Mouse (Mus musculus): ENCODE results near the gene Rgs14. TPM values are rescaled to one million over a fixed set of nuclear protein-coding genes. Genes with fewer than 3 reads are reported as not detected.
A peak's percentile ranks its signal among the peaks of the same experiment; 100 is the strongest.

Gene Rgs14
- total RNA-seq, 2 experiments from 2014 or later = 0.50 to 0.57 TPM

GRCm38 (mm10) chr13:55342469-55342868, 27.1 kb upstream of the Rgs14 start:
- intact Hi-C loops (cut with DNase I) = no loop called here
- no peak for DNase-seq (ENCODE audit: low spot score)

DNA sequence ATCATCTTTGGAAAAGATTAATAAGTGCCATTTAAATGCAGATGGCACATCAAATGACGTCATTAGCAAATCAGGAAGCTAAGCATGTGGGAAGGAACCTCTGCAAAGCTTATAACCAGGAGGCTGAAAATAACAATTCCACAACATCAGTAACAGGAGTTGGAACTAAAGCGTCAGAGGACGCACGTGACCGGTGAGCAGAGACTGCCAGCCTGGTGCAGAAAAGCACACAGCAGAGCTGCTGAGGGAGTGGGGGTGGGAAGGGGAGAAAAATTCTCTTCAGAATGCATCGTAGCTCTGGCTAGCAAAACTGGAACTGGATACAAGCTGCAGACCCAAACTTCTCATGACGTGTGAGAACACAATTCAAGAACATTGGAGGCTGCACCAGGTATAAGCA, 25.2 kb upstream of the Rgs14 start:
- intact Hi-C loops (cut with DNase I) = no loop called here
- DNase-seq (ENCODE audit: low spot score) = no peak

DNA sequence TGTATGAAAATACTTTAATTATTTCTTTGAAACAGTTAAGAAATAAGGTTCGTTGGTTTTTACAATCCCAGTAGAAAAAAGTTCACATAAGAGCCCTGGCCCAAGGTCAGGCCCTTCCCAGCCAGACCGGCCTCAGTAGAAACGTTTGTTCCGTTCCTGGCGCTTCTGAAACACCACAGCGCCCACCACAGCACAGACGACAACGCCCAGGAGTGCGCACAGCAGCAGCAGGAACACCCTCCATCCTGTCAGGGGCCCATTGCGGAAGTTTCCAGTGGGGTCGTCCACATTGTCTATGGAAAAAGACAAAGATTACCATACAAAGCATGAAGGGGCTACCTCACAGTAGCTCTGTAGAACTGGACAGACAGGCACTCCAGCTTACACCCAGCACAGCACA, 22.8 kb upstream of the Rgs14 start:
- no peak for DNase-seq (ENCODE audit: low spot score)
- intact Hi-C loops (cut with DNase I) = no loop called here

- intact Hi-C loops (cut with DNase I) = no loop called here
Observed at GRCm38 (mm10) chr13:55361145-55361544, 8.4 kb upstream of the Rgs14 start.

DNA sequence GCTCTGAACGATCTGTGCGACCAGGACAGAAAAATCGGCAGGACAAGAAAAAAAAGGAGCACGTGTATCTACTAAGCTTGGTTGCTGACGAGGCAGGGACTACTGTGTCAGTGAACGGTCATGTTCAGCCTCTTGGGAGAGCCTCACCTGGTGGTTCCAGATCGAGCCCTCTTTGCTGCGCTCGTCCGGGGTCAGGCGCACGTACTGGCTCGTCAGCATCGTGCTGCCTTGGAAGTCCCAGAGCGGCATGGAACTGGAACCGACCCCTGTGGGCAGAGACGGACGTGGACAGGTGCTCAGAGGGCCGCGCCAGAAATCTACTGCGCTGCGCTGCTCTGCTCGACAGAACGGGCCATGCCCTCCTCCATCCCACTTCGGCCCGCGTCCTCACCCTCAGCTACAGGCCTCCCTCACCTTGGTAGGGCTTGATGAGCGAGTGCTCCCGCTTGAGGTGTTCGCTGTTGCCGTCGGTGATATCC, 7.5 kb upstream of the Rgs14 start:
- intact Hi-C loops (cut with DNase I) = no loop called here
- DNase-seq (ENCODE audit: low spot score) = no peak

More at GRCm38 (mm10) chr13:55361145-55361544, 8.4 kb upstream of the Rgs14 start:
- no peak for DNase-seq (ENCODE audit: low spot score)

- DNase-seq (ENCODE audit: low spot score) = peak; percentile 97
Observed at GRCm38 (mm10) chr13:55362453-55363060, 7.0 kb upstream of the Rgs14 start, which contains the start of gene Lman2. Lman2 (minus strand) TSS chr13:55362783.

DNA sequence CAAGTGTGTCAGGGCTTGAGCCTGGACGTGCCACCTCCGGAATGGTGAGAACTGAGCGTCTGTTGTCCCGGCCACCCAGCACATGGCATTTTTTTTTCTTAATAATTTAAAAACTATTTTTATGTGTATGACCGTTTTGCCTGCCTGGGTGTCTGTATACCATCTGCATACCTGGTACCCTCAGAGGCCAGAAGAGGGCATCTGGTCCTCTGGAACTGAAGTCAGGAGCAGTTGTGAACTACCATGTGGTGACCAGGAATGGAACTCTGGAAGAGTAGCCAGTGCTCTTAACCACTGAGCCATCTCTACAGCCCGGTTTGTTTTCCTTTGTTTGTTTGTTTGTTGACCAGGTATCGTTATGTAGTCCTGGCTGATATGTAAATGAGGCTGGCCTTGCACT, 1.1 kb upstream of the Rgs14 start:
- intact Hi-C loops (cut with DNase I) = no loop called here
- no peak for DNase-seq (ENCODE audit: low spot score)

More at GRCm38 (mm10) chr13:55362453-55363060, 7.0 kb upstream of the Rgs14 start, which contains the start of gene Lman2:
- intact Hi-C loops (cut with DNase I) = no loop called here

DNA sequence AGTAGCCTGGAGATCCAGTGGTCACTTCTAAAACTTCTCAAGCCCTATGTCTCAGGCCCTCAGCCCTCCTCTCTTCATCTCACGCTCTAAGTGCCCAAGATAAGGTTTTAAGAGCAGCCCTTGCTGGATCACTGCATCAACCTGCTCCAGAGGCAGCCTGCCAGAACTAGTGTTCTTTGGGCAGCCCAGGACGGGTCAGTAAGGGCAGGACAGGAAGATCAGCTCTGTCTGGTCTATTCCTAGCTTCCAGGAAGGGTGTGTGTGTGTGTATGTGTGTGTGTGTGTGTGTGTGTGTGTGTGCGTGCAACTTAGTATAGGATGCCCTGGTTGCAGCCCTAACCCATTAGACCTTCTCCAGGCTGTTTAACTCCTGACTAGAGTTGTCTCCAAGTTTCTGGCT, 702 bp downstream of the Rgs14 start:
- intact Hi-C loops (cut with DNase I) = no loop called here
- no peak for DNase-seq (ENCODE audit: low spot score)

DNA sequence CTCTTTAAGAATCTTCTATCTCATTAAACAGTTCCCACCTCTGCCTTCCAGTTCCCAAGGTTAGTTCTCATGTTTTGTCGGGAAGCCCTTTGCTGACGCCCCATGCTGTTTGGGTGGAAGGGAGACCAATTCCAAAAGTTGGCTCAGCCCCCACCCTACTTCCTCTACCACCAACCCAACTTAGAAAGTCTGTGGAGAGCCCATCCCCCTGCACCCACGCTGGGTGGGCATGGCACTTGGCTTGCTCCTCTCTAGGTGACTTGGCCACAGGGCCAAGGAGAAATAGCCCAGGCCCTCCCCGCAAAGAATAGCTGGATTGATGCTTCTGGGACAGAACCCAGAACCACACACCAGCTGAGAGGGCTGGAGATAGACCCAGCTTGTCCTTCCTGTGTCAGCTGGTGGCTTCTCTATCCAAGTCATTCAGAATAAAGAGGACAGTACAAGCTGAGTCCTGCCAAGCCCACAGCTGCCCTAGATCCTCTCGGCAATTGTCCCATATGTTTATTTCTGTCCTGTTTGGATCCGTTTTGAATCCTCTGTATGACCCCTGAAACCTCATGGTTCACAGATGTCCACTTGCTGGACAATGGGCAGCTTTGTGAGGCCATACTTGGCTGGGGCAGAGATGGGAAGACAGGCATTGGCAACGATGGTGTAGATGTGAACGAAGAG, 1.6 kb downstream of the Rgs14 start:
- intact Hi-C loops (cut with DNase I) = no loop called here
- DNase-seq (ENCODE audit: low spot score) = no peak

GRCm38 (mm10) chr13:55371740-55372139, 2.2 kb downstream of the Rgs14 start:
- intact Hi-C loops (cut with DNase I) = no loop called here
- DNase-seq (ENCODE audit: low spot score) = no peak

GRCm38 (mm10) chr13:55374206-55374924, 4.8 kb downstream of the Rgs14 start:
- no peak for DNase-seq (ENCODE audit: low spot score)
- intact Hi-C loops (cut with DNase I) = no loop called here

DNA sequence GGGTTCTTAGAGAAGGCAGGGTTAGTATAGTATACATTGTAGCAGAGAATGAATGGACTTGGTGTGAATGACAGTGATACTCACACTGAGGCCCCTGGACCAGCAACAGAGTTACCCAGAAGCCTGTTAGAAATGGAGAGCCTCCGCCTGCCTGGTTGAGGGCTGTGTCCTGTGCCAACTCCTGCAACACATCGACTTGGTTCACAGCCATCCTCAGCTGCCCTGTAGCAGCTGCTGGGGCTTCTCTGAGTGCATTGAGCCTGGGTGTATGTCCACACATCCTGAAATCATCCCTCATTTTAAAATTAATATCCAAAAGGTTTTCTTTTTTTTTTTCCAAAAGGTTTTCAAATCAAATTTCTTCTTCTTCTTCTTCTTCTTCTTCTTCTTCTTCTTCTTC, 6.3 kb downstream of the Rgs14 start:
- DNase-seq (ENCODE audit: low spot score) = no peak
- intact Hi-C loops (cut with DNase I) = no loop called here

DNA sequence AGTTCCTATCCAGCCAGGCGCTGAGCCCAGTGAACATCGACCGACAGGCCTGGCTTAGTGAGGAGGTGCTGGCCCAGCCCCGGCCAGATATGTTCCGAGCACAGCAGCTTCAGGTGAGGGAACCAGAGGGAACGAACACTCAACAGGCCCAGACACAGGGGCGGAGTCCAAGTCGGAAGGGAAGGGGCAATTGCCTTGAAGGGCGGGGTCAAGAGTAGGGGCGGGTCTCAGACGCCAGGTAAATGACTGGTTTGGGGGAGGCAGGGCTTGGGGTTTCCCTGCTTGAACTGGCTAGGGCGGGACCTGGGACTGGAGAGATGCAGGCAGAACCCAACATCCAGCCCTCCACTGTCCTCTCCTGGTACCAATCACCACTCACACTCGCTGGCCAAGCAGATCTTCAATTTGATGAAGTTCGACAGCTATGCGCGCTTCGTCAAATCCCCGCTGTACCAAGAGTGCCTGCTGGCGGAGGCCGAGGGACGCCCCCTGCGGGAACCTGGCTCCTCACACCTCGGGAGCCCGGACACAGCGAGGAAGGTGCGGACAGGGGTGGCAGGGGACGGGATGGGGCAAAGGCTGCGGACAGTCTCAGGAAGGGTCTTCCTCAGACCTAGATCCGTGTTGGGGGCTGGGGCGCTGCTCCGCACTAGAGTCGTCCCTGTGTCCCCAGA, 9.5 kb downstream of the Rgs14 start:
- intact Hi-C loops (cut with DNase I) = no loop called here
- DNase-seq (ENCODE audit: low spot score) = no peak

GRCm38 (mm10) chr13:55381790-55382189, 12.3 kb downstream of the Rgs14 start:
- intact Hi-C loops (cut with DNase I) = no loop called here
- no peak for DNase-seq (ENCODE audit: low spot score)

GRCm38 (mm10) chr13:55390644-55391043, 21.1 kb downstream of the Rgs14 start:
- intact Hi-C loops (cut with DNase I) = no loop called here
- DNase-seq (ENCODE audit: low spot score) = no peak

GRCm38 (mm10) chr13:55391626-55392029, 22.1 kb downstream of the Rgs14 start:
- DNase-seq (ENCODE audit: low spot score) = no peak
- intact Hi-C loops (cut with DNase I) = no loop called here

DNA sequence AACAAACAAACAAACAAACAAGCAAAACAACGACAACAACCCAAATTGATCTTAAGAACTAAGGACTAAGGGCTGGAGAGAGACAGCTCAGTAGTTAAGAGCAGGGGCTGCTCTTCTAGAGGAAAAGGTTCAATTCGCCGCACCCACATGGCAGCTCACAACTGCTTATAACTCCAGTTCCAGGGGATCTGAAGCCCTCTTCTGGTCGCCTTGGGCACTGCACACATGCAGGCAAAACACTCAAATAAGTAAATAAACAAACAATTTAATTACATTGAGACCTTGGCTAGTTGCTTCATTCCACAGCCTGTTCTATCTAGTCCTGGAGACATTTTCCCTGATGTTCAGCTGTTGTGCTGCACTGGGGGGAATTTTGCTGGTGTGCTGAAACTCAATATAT, 23.4 kb downstream of the Rgs14 start:
- intact Hi-C loops (cut with DNase I) = no loop called here
- no peak for DNase-seq (ENCODE audit: low spot score)

- intact Hi-C loops (cut with DNase I) = no loop called here
Observed at GRCm38 (mm10) chr13:55398088-55398487, 28.6 kb downstream of the Rgs14 start, which contains the start of gene Slc34a1. Slc34a1 (plus strand) TSS chr13:55398187.

DNA sequence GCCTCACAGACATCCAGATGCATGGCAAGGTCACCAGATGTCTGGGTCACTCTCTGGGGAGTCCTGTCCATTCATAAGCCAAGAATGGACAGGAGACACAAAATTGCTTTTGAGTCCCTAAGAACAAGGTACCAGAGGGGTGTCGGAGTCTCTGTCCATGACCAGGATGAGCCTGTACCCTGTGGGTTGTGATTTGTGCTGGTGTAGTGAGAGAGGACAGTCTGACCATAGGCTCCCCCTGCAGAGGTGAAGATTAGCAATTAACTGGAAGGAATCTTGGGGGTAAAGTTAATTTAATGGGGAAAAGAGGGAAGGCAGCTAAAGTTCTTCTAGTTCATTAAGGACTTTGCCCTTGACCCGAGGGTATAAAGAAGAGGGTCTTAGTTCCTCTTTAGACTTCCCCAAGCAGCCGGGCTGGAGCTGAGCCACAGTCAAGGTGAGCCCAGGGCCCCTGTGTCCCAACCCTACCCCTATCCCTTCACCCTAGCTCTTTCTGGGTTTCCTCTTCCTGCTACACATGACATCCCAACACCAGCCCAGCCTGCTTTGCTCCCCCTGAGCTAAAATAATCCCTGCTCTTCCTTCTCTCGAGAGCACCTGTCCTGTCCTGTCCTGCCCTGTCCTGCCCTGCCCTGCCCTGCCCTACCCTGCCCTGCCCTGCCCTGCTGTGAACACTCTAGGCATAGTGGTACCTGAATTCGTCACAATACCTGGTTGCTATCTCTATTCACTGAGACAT, 29.9 kb downstream of the Rgs14 start:
- no peak for DNase-seq (ENCODE audit: low spot score)
- intact Hi-C loops (cut with DNase I) = no loop called here

More at GRCm38 (mm10) chr13:55398088-55398487, 28.6 kb downstream of the Rgs14 start, which contains the start of gene Slc34a1:
- no peak for DNase-seq (ENCODE audit: low spot score)

- intact Hi-C loops (cut with DNase I) = no loop called here
- DNase-seq (ENCODE audit: low spot score) = no peak
Observed at GRCm38 (mm10) chr13:55400039-55400346, 30.5 kb downstream of the Rgs14 start.

All from heart, postnatal 25 days (tissue).